16 mouse cellular contexts compared by ENCODE assay signal in the genomic region with DNA sequence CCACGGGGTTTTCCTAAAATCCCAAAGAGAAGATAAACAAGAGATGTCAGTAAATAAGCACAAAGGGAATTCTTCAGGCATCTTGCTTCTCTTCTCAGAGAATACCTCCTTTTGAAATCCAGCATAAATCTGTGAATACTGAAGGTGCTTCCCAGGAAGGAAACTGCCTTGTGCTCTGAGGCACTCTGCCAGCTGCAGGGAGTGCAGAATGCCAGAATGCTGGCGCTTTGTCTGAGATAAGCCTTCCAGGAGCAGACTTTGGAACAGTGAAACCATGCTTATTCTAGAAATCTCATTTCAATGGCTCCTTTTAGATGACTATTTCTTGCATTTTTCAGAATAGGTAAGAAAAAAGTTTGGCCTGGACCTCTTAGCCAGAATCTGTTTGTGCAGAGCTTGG.
DNase-seq lines count a peak whose midpoint lies in the region; ATAC-seq and TF ChIP-seq lines count a peak whose summit lies in the region.
"Had no signal": no experiment of that assay in that cellular context is flagged by ENCODE, and none has a peak within 500 bp of the region (broad histone marks: within the 10 kb centered on the region; RNA-seq: fewer than 3 reads in every experiment).

No protein-coding gene starts in this region.

- TF ChIP-seq CTCF in thymus, adult 2 months (IDR thresholded peaks at IDR 0.05; ENCODE audit: borderline replicate concordance, control insufficient read depth, extremely low read depth, insufficient read depth, low read length, poor library complexity) = no peak

- H3K9me3 ChIP-seq in forebrain, embryonic 14.5 days (replicated peaks; ENCODE audit: control insufficient read depth, low read length) = no peaks in the 10 kb centered on the region
- no peaks in the 10 kb centered on the region for H3K9me3 ChIP-seq in forebrain, embryonic 15.5 days
- H3K9me3 ChIP-seq: midbrain, embryonic 13.5 days; neural tube, embryonic 12.5 days; stomach, embryonic 15.5 days had no signal

- no peak overlapping the region for H3K4me3 ChIP-seq in forebrain, embryonic 14.5 days (ENCODE audit: low read depth, low read length)
- H3K4me3 ChIP-seq in forebrain, embryonic 15.5 days = no peak overlapping the region
- no peak overlapping the region for H3K4me3 ChIP-seq in thymus, adult 2 months (ENCODE audit: control insufficient read depth, insufficient read depth, low read length)
- H3K4me3 ChIP-seq: midbrain, embryonic 13.5 days; neural tube, embryonic 12.5 days; stomach, embryonic 15.5 days had no signal

- no peak overlapping the region for H3K27ac ChIP-seq in forebrain, embryonic 14.5 days (ENCODE audit: low read depth, low read length)
- no peak overlapping the region for H3K27ac ChIP-seq in forebrain, embryonic 15.5 days (replicated peaks)
- no peak overlapping the region for H3K27ac ChIP-seq in thymus, adult 2 months (ENCODE audit: control insufficient read depth, insufficient read depth, low read length)
- H3K27ac ChIP-seq: liver, embryonic 14.5 days; midbrain, embryonic 13.5 days; neural tube, embryonic 12.5 days; stomach, embryonic 15.5 days had no signal

- no peaks in the 10 kb centered on the region for H3K36me3 ChIP-seq in forebrain, embryonic 14.5 days (ENCODE audit: control insufficient read depth, insufficient read depth, low read length)
- no peaks in the 10 kb centered on the region for H3K36me3 ChIP-seq in forebrain, embryonic 15.5 days
- no peaks in the 10 kb centered on the region for H3K36me3 ChIP-seq in thymus, adult 2 months (ENCODE audit: control insufficient read depth, insufficient read depth, low read length)
- H3K36me3 ChIP-seq: midbrain, embryonic 13.5 days; neural tube, embryonic 12.5 days; stomach, embryonic 15.5 days had no signal

- no peak overlapping the region for H3K4me2 ChIP-seq in forebrain, embryonic 14.5 days (ENCODE audit: low read length)
- no peak overlapping the region for H3K4me2 ChIP-seq in forebrain, embryonic 15.5 days (replicated peaks)
- H3K4me2 ChIP-seq: midbrain, embryonic 13.5 days; neural tube, embryonic 12.5 days; stomach, embryonic 15.5 days had no signal

- H3K9ac ChIP-seq in forebrain, embryonic 14.5 days (ENCODE audit: low read length) = no peak overlapping the region
- H3K9ac ChIP-seq in forebrain, embryonic 15.5 days (replicated peaks) = no peak overlapping the region
- H3K9ac ChIP-seq: liver, embryonic 14.5 days; midbrain, embryonic 13.5 days; neural tube, embryonic 12.5 days; stomach, embryonic 15.5 days had no signal

- WGBS in forebrain, embryonic 14.5 days = 5% methylated on average over 2 of the region's 2 CpGs
- WGBS in forebrain, embryonic 15.5 days = 7% methylated on average over 2 of the region's 2 CpGs
- 45% methylated on average over 2 of the region's 2 CpGs for WGBS in thymus, adult 2 months

- no peaks in the 10 kb centered on the region for H3K27me3 ChIP-seq in forebrain, embryonic 14.5 days (replicated peaks; ENCODE audit: control insufficient read depth, insufficient read depth, low read length)
- H3K27me3 ChIP-seq in forebrain, embryonic 15.5 days = no peaks in the 10 kb centered on the region
- no peaks in the 10 kb centered on the region for H3K27me3 ChIP-seq in thymus, adult 2 months (ENCODE audit: control insufficient read depth, insufficient read depth, low read length)
- H3K27me3 ChIP-seq: midbrain, embryonic 13.5 days; neural tube, embryonic 12.5 days; stomach, embryonic 15.5 days had no signal

- H3K4me1 ChIP-seq in forebrain, embryonic 14.5 days (ENCODE audit: control insufficient read depth, insufficient read depth, low read length) = no peaks in the 10 kb centered on the region
- no peaks in the 10 kb centered on the region for H3K4me1 ChIP-seq in forebrain, embryonic 15.5 days
- no peaks in the 10 kb centered on the region for H3K4me1 ChIP-seq in thymus, adult 2 months (replicated peaks; ENCODE audit: control insufficient read depth, insufficient read depth, low read length)
- H3K4me1 ChIP-seq: midbrain, embryonic 13.5 days; neural tube, embryonic 12.5 days; stomach, embryonic 15.5 days had no signal

- DNase-seq in forebrain, embryonic 14.5 days (ENCODE audit: low spot score) = peak; percentile 67
- DNase-seq in testis, postnatal 10 days (ENCODE audit: low spot score) = peak; percentile 39
- DNase-seq in testis, postnatal 14 days (ENCODE audit: low spot score) = no peak
- peak; percentile 20 for DNase-seq in right cerebral cortex, adult 18-20 months
- no peak for DNase-seq in c-Kit-positive CD71-positive TER-119-positive erythroid progenitor cells, embryonic 14.5 days (ENCODE audit: low spot score)
- DNase-seq in thymus, adult 2 months = no peak
- DNase-seq: adrenal gland, postnatal 14 days; cerebellum, adult 11 months; kidney, adult 9 months; lung, postnatal 4 days; thymus, postnatal 4 days had no signal

- TF ChIP-seq POLR2A in thymus, adult 2 months (IDR thresholded peaks at IDR 0.05; ENCODE audit: control insufficient read depth, extremely low read depth, insufficient read depth, low read length, poor library complexity) = no peak

- ATAC-seq in forebrain, embryonic 14.5 days = no peak
- no peak for ATAC-seq in forebrain, embryonic 15.5 days (replicated peaks)
- ATAC-seq: midbrain, embryonic 13.5 days had no signal

Comparison
In these comparisons a context has a peak if more than half of its experiments do, and no peak if none do; other contexts are left out.
1. DNase-seq: peak in forebrain, embryonic 14.5 days (single experiment), testis, postnatal 10 days (single experiment) and right cerebral cortex, adult 18-20 months (single experiment); none in testis, postnatal 14 days (single experiment), c-Kit-positive CD71-positive TER-119-positive erythroid progenitor cells, embryonic 14.5 days (single experiment) and thymus, adult 2 months (single experiment).